Mouse (Mus musculus): ENCODE measurements around the gene Lpar1. TPM values are rescaled to one million over a fixed set of nuclear protein-coding genes. Genes with fewer than 3 reads are reported as not detected.
A peak's percentile ranks its signal among the peaks of the same experiment; 100 is the strongest.

The Lpar1 gene
- polyA plus RNA-seq, 1 experiment: 34.9 TPM

DNA sequence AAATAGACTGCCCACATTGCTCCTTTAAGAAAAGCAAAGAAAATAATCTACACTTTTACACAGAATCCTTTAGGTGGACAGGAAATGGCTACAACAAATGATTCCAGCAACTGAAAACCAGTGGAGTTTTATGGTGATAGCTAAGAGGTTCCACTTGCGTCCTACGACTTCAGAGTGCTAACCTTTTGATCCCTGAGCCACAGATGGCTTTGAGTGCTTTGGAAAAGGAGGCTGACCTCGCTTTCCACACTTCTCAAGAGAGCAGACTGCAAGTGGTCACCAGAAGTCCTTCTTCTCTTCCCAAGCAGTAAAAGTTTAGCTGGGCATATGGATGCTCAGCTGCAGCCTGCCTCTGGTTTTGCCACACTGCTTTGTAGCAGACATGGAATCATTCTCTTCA is 18.0 kb upstream of the Lpar1 start:
- 0 out of 2 replicates have a peak, but pooled peaks cover 3% of the 10 kb centered on the region for H3K4me1 ChIP-seq (ENCODE audit: control insufficient read depth, insufficient read depth, low read length)
- H3K4me3 ChIP-seq (ENCODE audit: insufficient read depth, low read length): no peak overlapping the region
- H3K27ac ChIP-seq (ENCODE audit: insufficient read depth, low read length): no peak overlapping the region
- TF ChIP-seq POLR2A (IDR thresholded peaks at IDR 0.05; ENCODE audit: extremely low read depth, insufficient read depth, low read length): no peak
- TF ChIP-seq CTCF (IDR thresholded peaks at IDR 0.05; ENCODE audit: extremely low read depth, insufficient read depth, low read length): no peak

DNA sequence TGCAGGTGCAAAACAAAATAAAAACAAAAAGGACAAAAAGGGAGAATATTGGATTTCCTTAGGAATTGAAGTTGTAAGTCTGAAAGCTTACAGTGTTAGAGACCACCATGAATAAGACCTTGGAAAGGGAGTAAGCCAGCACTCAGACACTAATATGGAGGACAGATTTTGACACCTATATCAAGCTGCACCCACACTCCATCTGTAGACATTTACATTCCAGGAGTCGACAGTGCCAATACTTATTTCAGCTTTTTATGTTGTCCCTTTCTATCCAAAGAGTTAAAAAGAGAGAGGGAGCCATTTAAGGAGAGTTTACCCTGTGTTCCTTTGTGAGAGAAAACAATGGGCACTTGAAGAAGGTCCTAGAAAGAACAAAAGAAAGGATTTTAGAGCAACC is 17.5 kb upstream of the Lpar1 start:
- TF ChIP-seq POLR2A (IDR thresholded peaks at IDR 0.05; ENCODE audit: extremely low read depth, insufficient read depth, low read length) (no peak), CTCF (IDR thresholded peaks at IDR 0.05; ENCODE audit: extremely low read depth, insufficient read depth, low read length) (no peak)
- no peak overlapping the region for H3K27ac ChIP-seq (ENCODE audit: insufficient read depth, low read length)
- 0 out of 2 replicates have a peak, but pooled peaks cover 3% of the 10 kb centered on the region for H3K4me1 ChIP-seq (ENCODE audit: control insufficient read depth, insufficient read depth, low read length)
- H3K4me3 ChIP-seq (ENCODE audit: insufficient read depth, low read length): no peak overlapping the region

DNA sequence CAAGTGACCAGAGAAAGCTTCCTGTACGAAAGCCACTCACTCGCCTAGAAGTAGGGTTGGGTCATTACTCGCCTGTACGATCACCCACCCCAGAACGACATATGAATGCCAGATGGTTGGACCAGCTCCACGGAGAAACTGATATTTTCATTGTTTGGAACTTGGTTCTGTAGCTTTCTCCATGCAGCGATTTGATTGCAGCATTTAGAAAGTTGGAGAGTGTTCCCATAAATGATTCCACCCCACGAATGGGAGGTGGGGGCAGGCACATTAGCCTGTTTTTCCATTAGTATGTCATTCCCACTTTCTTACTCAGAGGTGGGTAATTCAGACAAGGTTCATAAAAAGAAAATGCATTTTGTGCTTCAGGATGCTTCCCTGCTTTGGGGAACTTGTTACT is 14.8 kb upstream of the Lpar1 start:
- TF ChIP-seq POLR2A (IDR thresholded peaks at IDR 0.05; ENCODE audit: extremely low read depth, insufficient read depth, low read length) (no peak), CTCF (IDR thresholded peaks at IDR 0.05; ENCODE audit: extremely low read depth, insufficient read depth, low read length) (no peak)
- Histone ChIP-seq H3K27ac (ENCODE audit: insufficient read depth, low read length) (no peak overlapping the region), H3K4me3 (ENCODE audit: insufficient read depth, low read length) (no peak overlapping the region), H3K4me1 (ENCODE audit: control insufficient read depth, insufficient read depth, low read length) (0 out of 2 replicates have a peak, but pooled peaks cover 3% of the 10 kb centered on the region)

DNA sequence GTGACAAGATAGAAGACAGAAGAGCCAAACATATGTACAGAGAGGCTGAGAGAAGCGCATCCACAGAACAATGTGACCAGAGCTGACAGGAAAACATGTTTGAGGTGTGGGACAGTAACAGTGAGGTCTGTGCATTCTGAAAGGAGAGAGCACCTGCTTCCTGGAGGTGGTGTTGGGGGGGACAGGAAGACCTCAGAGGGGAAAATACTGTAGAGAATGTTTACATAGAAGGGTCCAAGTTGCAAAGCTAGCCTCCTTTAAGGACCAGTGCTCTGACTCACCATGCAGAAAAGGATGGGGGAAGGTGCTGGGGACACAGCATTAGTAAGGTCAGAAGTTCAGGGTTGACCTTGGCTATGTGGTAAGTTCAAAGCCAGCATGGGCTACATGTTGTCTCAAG is 9.1 kb upstream of the Lpar1 start:
- Histone ChIP-seq H3K4me1 (ENCODE audit: control insufficient read depth, insufficient read depth, low read length) (no peaks in the 10 kb centered on the region), H3K4me3 (ENCODE audit: insufficient read depth, low read length) (no peak overlapping the region), H3K27ac (ENCODE audit: insufficient read depth, low read length) (no peak overlapping the region)
- TF ChIP-seq CTCF (IDR thresholded peaks at IDR 0.05; ENCODE audit: extremely low read depth, insufficient read depth, low read length) (no peak), POLR2A (IDR thresholded peaks at IDR 0.05; ENCODE audit: extremely low read depth, insufficient read depth, low read length) (no peak)

DNA sequence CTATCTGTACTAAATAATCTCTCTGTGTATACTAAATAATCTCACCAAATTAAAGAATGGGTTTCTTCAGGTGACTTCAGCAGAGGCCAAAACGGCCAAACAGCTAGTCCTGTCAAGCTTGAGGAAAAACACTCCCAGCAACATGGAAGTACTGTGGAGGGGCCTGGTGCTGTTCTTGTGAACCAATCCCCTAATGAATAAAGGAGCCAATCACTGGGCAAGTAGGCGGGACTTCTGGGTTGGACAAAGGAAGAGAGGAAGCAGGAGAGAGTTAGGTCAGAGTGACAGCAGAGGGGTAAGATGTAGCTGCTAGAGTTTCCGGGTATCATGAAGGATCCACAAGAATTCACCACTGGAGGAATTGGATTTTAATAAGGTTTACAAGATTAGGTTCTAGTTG is 3.3 kb upstream of the Lpar1 start:
- Histone ChIP-seq H3K4me1 (ENCODE audit: control insufficient read depth, insufficient read depth, low read length) (no peaks in the 10 kb centered on the region), H3K27ac (ENCODE audit: insufficient read depth, low read length) (no peak overlapping the region), H3K4me3 (ENCODE audit: insufficient read depth, low read length) (no peak overlapping the region)
- no peak for TF ChIP-seq CTCF (IDR thresholded peaks at IDR 0.05; ENCODE audit: extremely low read depth, insufficient read depth, low read length)
- TF ChIP-seq POLR2A (IDR thresholded peaks at IDR 0.05; ENCODE audit: extremely low read depth, insufficient read depth, low read length): no peak

DNA sequence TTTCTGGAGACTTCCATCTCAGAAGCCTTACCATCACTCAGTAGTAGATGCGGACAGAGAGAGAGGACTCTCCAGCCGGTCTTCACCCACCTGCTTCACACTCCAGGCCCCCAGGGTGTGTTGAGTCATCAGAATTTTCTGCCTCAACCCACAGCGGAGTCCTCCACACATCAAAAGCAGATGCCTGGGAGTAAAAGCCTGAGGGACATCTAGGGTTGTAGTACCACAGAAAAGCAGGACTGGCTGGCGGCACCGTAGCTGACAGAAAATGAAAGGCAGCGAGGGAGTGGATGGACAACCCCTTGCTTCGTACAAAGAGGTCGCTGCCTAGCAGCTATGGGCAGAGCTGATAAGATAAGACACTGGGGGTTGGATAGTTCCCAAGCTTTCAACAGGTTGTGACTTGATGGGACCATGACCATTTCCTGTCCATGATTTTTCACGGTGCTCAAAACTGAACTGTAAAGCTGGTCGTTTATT is 701 bp upstream of the Lpar1 start:
- TF ChIP-seq CTCF (IDR thresholded peaks at IDR 0.05; ENCODE audit: extremely low read depth, insufficient read depth, low read length) (no peak), POLR2A (IDR thresholded peaks at IDR 0.05; ENCODE audit: extremely low read depth, insufficient read depth, low read length) (no peak)
- no peaks in the 10 kb centered on the region for H3K4me1 ChIP-seq (ENCODE audit: control insufficient read depth, insufficient read depth, low read length)
- H3K4me3 ChIP-seq (ENCODE audit: insufficient read depth, low read length): no peak overlapping the region
- H3K27ac ChIP-seq (ENCODE audit: insufficient read depth, low read length): no peak overlapping the region

DNA sequence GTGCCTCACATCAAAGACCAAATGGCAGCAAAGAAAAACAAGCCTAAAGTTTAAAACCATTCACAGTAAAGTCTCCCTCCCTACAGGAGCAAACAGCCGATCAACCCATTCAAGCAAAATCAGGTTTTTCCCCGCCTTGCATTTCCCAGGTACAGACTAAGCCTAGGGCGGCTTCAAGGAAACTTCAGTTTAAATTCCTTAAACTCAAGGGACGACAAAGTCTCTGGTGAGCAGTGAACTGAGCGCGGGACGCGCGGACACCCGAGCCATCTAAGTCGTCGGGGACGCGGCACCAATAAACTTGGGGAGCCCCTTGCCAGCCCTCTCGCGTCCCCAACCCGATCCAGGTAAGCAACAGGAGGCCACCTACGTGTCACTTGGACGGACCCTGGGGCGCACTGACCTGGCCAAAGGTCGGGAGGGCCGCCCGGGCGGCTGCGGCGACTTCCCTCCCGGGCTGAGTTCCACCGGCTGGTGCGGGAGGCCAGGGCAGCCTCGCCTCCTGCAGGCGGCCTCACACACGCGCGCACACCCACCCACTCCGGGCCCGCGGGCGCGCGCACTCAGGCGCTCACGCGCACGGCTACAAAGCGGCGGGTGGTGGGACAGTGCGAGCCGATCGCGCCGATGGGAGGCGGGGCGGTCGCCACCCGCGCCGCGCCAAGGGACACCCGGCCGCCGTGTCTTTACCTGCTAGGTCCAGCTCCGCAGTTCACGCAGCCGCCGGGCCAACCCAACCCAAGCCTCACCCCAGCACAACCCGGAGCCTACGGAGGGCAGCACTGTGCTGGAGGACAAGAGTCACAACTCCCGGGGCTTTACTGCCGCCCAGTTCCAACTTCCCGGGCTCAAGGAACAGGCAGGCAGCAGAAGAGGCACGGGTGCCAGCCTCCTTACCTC is 717 bp downstream of the Lpar1 start:
- H3K4me3 ChIP-seq (ENCODE audit: insufficient read depth, low read length): peak overlapping the region; percentile 38
- no peak for TF ChIP-seq CTCF (IDR thresholded peaks at IDR 0.05; ENCODE audit: extremely low read depth, insufficient read depth, low read length)
- no peak for TF ChIP-seq POLR2A (IDR thresholded peaks at IDR 0.05; ENCODE audit: extremely low read depth, insufficient read depth, low read length)
- no peak overlapping the region for H3K27ac ChIP-seq (ENCODE audit: insufficient read depth, low read length)
- no peaks in the 10 kb centered on the region for H3K4me1 ChIP-seq (ENCODE audit: control insufficient read depth, insufficient read depth, low read length)

DNA sequence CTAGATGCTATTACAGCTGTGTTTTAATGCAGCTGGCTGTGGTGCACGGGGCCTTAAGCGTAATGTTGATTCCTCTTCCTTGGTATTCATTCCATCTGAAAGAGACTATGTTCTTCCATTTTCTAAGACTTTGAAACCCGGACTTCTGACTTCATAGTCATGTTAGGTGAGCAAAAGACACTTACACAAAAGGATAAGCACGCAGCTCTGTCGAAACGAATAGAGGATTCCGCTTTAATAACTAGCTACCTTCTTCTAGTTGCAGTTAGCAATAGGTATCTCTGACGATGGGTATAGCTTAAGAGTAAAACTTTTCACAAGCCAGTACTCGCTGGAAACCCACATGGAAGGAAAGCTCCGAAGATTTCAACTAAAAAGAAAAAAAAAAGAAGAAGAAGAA is 1.5 kb downstream of the Lpar1 start:
- Histone ChIP-seq H3K4me3 (ENCODE audit: insufficient read depth, low read length) (peak overlapping the region; percentile 38), H3K4me1 (ENCODE audit: control insufficient read depth, insufficient read depth, low read length) (no peaks in the 10 kb centered on the region), H3K27ac (ENCODE audit: insufficient read depth, low read length) (no peak overlapping the region)
- TF ChIP-seq POLR2A (IDR thresholded peaks at IDR 0.05; ENCODE audit: extremely low read depth, insufficient read depth, low read length) (no peak), CTCF (IDR thresholded peaks at IDR 0.05; ENCODE audit: extremely low read depth, insufficient read depth, low read length) (no peak)

DNA sequence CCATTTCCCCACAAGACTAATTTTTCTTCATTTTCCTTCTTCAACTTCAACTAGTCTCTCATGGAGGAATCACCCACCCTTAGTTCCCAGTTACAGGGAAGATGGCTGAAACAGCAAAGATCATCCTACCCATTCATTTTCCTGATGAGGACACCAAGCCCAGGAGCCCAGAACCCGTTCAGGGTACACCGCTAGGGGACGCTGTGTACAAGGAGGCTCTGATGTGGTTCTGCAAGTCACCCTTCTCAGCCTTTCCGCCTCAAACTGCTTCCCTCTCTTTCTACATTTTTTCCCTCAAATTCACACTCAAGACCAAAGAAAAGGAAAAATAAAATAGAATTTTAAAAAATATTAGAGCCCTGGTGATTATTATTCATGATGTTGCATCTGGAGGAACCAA is 1.9 kb downstream of the Lpar1 start:
- 0 out of 2 replicates have a peak overlapping the region, but pooled peaks have one; percentile 8 for H3K4me3 ChIP-seq (ENCODE audit: insufficient read depth, low read length)
- TF ChIP-seq POLR2A (IDR thresholded peaks at IDR 0.05; ENCODE audit: extremely low read depth, insufficient read depth, low read length): no peak
- TF ChIP-seq CTCF (IDR thresholded peaks at IDR 0.05; ENCODE audit: extremely low read depth, insufficient read depth, low read length): peak; percentile 80
- H3K27ac ChIP-seq (ENCODE audit: insufficient read depth, low read length): no peak overlapping the region
- H3K4me1 ChIP-seq (ENCODE audit: control insufficient read depth, insufficient read depth, low read length): no peaks in the 10 kb centered on the region; the same call in 1 of the 2 replicates

DNA sequence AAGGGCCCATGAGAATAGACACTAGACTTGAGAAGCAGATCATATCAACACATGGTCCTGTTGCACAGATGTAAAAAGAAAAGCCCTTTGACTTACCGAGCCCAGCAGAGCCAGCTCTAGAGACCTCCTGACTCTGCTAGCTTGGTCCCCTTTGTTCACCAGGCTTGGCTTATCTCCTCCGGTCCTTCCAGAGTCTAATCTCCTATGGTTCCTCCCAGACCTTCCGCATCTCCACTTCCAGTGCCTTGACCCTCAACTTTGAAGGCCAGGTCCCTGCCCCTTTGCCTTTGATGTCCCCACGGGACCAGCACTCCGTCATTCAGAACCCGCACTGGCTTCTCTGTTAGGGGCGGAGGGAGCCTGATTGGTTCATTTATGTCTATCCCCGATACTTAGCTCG is 6.0 kb downstream of the Lpar1 start:
- TF ChIP-seq POLR2A (IDR thresholded peaks at IDR 0.05; ENCODE audit: extremely low read depth, insufficient read depth, low read length) (no peak), CTCF (IDR thresholded peaks at IDR 0.05; ENCODE audit: extremely low read depth, insufficient read depth, low read length) (no peak)
- Histone ChIP-seq H3K27ac (ENCODE audit: insufficient read depth, low read length) (no peak overlapping the region), H3K4me3 (ENCODE audit: insufficient read depth, low read length) (no peak overlapping the region), H3K4me1 (ENCODE audit: control insufficient read depth, insufficient read depth, low read length) (no peaks in the 10 kb centered on the region; the same call in 1 of the 2 replicates)

All from cortical plate, adult 2 months (tissue).